Mouse (Mus musculus) T-cell, adult 2 months (primary cell): ENCODE results near the gene Tyro3.

Source experiments
- DNase-seq: peaks from one replicate; pipeline ENCODE4 v3.0.0; 2022; ENCODE audit warnings: low spot score

The Tyro3 gene

DNA sequence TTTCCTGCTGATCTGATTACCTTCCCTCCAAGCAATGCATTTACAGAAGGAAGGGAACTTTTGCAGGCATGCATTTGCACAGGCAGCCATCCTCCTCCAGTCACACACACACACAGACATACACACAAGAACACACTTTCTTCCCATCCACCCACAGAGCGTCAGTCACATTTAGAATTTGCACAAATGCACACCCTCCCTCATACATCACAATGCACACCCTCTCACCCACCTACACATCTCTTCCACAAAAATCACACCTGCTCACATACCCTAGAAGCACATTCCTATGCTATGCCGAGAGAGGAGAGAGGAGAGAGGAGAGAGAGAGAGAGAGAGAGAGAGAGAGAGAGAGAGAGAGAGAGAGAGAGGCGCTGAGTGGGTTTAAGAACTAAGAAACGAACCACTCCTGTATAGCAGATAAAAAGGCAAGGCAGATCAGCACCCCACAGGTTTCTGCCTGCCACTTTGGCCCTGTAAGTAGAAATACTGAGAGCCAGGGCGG lies at the start of gene Tyro3:
Gene Tyro3, plus strand, starts transcription at position 455 of the 505 bp plus-strand sequence.
- DNase-seq, result no peak

DNA sequence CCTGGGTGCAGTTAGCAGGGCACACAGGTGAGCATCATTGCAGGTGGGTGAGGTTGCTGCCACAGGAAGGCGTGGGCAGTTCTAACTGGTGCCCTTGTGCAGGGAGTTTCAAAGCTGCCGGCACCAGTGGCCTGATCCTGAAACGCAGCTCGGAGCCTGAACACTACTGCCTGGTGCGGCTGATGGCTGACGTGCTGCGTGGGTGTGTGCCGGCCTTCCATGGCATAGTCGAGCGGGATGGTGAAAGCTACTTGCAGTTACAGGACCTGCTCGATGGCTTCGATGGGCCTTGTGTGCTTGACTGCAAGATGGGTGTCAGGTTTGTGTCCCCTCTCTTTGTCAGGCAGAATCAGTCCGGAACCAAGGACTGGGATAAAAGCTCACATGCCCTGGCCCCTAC lies 48.3 kb upstream of the Tyro3 start:
- DNase-seq, result no peak

DNA sequence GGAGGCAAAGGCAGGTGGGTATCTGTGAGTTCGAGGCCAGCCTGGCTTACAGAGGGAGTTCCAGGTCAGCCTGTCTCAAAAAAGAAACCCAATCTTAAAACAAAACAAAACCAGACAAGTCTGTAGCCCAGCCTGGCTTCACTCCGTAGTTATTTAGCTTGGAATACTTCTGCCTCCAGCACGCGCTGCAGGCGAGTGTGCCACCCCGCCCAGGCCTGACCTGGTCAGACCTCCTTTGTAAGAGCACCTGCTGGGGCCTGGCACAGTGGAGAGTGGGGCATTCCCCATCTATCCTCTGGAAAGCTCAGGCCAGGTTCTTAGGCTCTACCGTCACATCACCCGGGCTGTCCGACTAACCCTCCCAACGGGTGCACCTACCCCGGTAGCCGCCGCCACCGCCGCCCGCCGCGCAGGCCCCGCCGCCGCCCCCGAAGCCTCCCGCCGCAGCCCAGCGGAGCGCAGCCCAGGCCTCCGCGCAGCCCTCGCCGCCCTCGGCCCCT lies 39.9 kb upstream of the Tyro3 start:
- no peak for DNase-seq

DNA sequence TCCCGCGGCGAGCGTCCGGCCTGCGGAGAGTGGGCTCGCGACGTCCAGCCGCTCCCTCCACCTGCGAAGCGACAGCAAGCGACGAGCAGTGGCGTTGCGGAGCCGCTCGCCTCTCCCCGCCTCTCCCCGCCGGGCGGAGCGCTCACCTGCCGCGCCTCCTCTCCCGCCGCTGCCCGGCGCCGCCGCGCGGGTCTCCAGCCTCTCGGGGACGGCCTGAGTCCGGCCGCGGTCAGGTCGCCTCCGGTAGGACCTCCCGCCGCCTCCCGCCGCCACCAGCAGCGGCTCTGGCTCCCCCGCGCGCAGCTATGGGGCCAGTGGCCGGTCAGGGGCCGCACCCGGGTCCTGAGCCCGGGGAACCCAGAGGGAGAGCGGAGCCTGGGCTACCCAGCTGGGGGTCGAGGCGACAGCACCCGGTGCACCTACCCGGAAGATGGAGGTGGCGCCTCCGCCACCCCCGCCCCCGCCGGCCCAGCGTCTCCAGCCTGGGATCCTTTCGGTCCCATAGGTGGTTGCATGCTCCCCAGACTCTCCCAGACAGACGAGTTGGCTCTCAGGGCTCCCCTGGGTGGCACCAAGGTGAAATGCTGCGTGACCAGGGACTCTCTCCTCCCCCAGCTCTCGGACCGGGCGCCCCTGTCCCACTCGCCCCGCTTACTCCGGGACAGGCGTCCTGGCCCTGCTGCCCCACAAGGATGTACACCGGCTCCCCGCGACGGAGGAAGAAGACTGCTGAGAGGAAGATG lies 39.3 kb upstream of the Tyro3 start:
- no peak for DNase-seq

DNA sequence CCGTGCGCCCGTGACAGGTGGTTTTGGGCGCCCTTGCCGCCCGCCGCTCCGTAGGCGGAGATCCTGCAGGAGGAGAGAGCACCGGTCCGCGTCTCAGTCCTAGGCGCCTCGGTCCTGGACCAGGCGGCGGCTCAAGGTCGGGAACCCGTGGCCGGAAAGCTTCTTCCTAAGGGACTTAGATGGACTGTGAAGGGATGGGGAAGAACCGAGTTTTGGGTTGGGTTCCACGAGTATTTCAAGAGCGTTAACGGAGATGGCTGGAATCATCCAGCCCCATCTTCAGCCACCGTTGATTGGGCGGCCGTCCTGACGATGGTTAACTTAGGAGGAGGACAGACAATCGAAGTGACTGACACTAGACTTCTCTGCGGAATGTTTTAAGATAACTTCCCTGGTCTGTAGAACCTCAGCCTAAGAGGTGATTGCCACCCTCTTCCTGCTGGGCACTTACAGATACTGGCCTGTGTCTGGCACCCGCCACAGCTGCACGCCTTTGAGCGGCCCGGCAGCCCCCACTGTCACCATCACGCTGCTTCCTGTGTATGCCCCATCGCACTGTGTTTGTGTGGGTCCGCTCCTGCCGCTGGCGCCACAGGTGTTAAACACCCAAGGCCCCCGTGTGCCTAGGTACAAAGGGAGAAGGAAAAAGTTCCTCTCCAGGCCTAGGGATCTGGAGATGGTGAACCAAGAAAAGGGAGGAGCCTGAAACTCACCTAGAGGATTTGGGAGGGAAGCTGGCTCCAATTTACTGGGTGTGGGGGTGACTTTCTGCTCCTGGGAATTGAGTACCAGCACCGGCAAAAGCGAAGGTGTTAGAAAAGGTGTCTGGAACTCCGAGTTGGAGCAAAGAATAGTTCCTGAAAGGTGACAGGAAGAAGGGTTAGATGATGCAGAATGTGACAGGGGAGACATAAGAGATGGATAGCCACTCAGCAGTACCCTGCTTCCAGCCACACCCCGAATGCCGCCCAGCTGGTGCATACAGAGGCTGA lies 38.4 kb upstream of the Tyro3 start:
- peak; percentile 45 for DNase-seq

DNA sequence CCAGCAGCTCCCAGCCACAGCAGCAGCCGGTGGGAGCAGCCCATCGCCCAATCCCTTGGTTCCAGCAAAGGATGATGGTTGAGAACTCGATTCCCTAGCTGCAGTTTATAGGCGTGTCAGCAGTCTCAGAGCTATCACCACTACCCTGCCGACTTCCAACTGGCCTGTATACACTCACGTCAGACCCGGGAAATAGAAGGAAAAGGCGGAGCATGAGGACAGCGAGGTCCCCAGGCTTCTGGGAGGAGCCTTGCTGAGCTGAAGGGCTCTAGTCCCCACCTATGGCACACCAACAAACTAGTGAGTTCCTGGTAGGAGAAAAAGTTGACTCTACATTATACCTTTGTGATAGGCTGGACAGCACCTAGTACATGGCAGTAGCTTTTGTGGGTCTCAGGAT lies 37.3 kb upstream of the Tyro3 start, which contains the start of gene Ltk:
Gene Ltk, minus strand, starts transcription at position 181 of the 400 bp plus-strand sequence.
- no peak for DNase-seq

DNA sequence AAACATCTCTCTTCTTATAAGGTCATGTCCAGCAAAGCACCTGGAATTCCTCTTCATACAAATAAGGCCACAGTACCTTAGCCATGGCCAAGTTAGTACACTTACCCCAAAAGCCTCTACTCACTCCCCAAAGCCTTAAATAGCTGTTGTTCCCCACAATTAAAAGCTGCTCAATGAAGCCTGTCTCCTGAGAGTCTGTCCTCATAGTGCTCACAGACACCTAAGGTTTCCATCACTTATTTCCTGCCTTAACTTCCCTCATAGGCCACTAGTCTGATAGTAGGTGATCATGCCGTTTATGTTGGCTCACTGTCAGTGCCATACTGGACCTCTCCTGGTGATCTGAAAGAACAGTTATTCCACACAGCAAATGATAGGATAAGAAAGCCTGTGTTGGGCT lies 35.3 kb upstream of the Tyro3 start:
- no peak for DNase-seq

DNA sequence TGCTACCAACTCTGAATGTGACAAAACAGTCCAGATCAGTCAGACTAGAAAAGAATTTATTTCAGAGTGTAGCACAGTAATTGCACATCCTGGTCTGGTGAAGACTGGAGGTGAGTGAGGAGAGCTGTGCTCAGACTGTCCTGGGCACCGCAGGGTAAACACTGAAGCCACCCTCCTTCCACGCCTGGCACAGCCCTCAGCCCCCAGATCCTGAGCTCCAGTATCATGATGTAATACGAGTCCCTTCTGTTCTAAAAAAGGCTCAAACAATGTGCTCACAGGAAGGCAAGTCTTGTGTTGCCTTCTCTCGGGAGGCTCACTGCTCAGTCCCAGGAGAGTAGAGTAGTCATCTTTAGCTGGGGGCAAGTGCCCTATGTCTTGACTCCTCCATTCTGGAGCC lies 33.6 kb upstream of the Tyro3 start:
- DNase-seq, result no peak

DNA sequence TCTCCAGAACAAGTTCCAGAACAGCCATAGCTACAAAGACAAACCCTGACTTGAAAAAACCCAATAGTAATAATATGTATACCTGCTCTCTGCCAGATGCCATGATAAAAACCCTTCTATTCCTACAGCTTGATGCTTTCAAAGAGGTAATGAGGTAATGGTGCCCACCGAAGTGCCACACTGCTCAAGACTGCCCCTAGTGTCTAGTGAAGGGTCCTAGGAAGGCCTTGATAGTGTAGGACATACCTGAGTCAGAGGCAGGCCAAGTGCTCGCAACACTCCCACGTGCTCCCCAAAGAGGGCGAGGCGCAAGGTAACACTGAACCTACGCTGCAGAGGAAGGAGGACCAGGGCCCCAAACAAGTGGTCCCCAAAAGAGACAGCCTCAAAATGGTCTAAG lies 30.3 kb upstream of the Tyro3 start:
- no peak for DNase-seq

DNA sequence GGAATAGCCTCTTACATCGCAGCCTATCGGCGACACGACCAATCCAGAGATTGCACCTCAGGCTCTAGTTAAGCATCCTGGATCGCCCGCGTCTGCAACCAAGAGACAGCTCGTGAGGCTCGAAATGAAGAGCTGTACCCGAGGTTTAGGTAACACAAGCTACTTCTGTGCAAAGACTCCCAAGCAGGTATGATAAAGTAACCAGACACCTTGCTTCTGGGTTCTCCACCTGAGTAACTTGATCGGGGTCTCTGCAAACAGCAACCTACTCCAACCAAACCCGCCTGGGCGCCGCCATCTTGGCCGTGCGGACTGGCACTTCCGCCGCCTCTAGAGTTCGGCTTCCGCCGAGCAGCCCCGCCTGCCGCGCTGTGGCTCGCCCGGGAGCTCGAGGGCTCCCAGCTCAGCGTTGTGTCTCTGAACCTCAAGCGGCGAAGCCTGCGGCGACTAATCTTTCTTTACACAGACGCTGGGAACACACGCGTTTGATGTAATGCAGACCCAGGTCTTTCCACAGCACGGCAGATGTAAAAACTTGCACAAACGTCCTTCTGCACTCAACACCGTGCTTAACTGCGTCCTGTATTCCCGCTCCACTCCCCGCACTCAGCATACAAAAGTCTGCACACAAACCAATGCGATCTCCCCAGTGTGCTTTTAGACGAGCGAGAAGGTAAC lies 10.2 kb upstream of the Tyro3 start, which contains the start of gene Rpap1:
Gene Rpap1, minus strand, starts transcription at position 332 of the 678 bp plus-strand sequence.
- DNase-seq, result peak; percentile 82

DNA sequence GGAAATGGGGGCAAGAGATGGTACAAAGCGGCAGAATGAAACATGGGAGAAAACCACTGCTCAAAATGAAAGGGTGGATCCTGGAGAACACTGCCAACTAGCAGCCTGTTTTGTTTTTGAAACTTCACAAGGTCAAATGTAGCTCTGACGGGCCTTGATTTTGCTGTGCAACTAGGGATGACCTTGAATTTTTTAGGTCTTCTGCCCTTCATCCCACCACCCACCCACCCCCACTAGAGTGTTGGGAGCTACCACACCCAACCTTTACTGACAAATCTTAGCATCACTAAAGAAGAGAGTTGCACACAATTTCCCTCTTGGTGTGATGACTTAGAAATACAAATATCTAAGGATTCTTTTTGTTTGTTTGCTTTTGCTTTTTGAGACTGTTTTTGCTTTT lies 7.5 kb upstream of the Tyro3 start:
- no peak for DNase-seq

DNA sequence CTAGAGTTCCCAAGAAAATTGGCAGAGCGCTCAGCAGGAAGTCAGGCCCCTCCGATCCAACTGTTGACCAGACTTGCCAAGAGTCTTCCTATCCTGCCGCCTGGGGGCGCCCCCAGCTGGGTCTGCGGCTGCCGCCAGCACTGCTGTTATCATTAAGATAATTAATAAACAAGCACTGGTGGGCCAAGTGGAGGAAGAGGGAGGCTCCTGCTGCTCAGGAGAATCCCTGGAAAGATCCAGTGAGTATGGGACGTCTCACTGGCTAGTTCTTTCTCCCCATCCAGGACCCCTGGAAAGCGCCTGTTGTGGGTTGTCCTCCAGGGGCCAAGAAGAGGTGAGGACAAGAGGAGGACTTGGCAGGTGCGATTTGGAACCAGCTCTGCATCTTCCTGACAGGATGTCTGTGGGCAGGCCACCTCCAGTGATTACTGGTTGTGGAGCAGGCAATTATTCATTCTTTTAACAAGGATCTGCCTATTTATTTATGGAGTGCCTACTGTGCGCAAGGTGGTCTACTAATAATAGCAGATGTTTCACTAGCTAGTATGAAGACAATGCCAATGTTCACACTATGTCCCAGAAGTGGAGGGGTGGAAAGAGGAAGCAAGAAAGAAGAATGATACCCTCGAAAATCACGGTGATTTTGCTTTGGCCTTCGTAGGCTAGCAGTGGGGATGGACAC lies 854 bp downstream of the Tyro3 start:
- peak; percentile 42 for DNase-seq

DNA sequence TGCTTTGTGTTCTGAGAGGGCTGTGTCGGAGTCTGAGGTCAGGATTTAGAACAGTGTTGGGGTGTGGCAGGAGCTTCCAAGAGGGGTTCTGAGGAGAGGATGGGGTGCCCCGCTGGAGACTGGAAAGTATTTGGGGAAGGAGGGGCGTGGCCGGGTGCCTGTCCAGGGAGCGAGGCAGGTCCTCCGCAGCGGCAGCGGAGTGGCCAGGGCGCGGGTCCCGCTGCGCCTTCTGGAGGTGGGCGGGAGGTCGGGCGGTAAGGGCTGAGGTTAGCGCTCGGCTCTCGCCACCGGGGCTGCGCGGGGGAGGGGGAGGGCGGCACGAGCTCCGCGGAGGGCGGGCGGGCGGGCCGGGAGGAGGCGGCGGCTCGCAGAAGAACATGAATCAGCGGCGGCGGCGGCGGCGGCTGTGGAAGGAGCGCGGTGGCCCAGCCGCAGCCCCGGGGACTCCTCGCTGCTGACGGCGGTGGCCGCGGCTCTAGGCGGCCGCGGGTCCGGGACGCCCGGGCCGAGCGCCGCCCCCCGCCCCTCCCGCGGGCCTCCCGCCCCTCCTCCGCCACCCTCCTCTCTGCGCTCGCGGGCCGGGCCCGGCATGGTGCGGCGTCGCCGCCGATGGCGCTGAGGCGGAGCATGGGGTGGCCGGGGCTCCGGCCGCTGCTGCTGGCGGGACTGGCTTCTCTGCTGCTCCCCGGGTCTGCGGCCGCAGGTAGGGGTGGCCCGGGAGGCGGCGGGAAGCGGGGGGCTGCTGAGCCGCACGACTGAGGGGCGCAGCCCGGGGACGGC lies 1.8 kb downstream of the Tyro3 start:
- peak; percentile 23 for DNase-seq

DNA sequence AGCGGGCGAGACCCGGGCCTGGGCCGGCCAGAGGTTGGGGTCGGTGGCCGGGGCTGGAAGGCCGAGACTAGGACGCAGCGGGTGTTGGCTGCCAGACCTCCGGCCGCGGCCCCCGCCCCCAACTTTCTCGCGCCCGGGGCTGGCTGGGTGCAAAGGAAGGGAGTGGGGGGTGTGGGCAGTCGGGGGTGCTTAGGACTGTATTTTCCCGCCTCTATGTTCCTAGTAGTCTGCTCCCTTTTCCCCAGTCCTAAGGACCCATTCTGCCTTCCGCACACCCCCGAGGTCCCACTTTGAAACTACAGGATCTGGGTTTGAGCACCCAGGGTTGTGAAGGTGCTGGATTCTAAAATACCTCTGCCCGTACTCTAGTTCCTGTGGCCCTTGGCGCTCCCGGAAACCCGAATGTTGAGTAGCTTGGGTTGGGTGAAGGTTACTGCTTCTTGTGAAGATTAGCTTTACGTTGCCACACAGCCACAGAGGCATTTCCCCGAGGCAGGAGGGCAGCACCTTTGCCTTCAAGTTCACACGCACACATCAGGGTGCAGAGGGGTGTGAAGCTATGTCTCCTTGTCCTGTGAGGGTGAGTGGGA lies 2.5 kb downstream of the Tyro3 start:
- peak; percentile 45 for DNase-seq

DNA sequence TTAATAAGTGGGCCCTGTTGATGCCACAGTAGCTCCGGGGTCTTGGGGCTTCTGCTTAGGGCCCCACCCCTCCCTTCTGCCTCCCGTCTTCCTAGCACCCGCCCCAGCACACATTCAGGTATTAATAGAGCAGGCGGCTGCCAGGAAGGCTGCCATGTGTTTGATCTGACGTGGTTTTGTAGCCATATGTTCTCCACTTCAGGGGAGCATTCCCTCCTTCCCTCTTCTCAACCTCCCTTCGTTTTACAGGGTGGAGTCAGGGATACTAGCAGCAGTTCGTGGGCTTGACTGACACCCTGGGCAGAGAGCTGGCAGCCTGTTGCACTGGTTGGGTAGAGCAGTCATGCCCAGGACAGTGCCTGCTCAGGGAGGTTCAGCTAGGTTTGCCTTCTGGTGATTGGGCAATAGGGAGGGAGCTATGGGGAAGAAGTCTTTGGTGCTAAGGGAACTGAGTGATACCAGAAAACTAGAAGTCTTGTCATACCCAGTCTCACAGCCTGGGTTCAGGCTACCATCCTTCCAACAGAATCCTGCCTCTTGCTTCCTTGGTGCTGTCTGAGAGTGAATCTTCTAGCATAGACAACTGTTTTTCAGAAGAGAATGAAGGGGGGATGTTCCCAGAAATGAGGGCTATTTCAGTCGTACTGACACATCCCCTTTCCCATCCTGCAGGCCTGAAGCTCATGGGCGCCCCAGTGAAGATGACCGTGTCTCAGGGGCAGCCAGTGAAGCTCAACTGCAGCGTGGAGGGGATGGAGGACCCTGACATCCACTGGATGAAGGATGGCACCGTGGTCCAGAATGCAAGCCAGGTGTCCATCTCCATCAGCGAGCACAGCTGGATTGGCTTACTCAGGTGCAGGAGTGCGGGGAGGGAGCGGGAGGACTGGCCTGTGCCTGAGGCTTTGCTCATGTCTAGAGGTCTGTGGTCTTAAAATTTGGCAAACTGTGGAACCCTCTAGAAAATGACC lies 3.6 kb downstream of the Tyro3 start:
- DNase-seq, result no peak

DNA sequence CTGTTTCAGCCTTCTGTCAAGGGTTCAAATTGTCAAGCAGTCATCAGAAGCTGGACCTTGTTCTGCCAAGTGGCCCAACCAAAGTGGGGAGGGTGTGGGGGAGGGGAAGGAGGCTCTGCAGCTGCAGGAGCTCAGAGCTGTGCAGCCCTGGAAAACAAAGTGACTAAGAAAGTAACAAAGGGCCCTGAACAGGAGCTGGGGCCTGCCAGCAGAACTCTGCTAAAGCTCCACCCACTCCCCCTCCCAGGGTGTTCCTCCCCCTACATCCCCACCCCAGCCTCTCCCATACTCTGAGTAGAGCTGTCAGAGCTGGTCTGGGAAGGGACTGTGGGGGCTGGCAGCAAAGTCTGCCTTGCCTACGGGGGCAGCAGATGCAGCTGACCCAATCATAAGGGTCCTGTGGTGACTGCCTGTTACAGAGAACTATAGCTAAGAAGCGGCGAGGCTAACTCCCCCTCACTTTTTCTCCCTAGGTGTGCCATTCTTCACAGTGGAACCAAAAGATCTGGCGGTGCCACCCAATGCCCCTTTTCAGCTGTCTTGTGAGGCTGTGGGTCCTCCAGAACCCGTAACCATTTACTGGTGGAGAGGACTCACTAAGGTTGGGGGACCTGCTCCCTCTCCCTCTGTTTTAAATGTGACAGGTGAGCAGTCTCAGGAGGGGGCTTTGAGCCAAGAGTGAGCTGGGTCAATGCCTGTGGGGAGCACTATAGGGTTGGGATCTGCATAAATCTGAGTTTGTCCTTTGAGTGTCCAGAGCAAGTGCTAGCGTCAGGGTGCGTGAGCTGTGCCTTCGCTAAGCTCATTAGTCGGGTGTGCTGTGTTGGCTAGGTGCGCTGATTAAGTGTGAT lies 5.5 kb downstream of the Tyro3 start:
- no peak for DNase-seq

DNA sequence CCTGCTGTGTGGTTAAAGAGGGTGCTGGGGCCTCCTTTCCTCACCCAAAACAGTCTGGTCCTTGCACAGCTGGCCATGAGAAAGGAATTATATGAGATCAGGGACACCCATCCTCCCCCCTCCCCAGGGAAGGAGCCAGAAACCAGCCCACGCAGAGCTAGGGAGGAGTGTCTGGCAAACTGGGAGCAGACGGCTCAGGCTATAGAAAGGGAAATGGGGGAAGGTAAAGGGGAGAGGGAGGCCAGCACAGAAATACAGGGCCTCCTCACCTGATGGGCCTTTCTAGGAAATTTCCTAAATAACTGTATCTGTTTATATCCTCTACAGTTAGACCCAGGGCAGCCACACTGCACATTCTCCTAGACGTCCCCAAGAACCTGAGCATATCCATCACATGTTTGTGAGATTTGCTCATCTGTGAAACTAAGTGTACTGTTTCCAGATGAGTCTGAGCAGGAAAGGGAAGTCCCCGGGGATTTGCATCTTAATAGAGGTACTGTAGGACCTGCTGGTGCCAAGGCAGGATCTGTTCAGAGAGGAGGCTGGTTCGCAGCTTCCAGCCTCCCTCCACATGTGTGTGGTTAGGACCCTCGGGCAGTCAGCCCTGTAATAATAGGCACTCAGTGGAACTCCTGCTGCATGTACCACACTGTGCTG lies 6.2 kb downstream of the Tyro3 start:
- DNase-seq, result no peak

DNA sequence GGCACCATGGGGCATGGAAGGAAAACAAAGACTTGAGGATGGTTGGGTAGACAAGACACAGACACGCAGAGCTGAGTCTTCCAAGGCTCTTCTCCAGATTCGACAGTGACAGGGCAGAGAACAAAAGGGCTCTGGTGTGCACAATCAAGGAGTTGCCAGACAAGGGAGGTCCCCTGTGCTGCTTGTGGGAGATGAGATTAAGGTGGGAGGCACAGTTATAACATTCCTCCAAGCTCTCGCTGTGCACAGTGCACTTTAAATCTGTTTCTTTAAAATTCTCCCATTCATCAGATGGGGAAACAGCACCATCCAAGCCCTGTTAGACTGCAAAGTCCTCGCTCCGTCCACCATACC lies 6.7 kb downstream of the Tyro3 start:
- no peak for DNase-seq
